Mouse (Mus musculus) stomach, postnatal 0 days (tissue): ENCODE measurements around the gene Fer.

ENCODE experiments used
- CTCF ChIP-seq: IDR thresholded peaks from 2 replicates; pipeline ENCODE4 v1.5.1; 2016; ENCODE audit warnings: antibody characterized with exemption, low read depth, mild to moderate bottlenecking, moderate library complexity
- EP300 ChIP-seq: optimal IDR thresholded peaks from 2 replicates; pipeline ENCODE3; 2016; ENCODE audit warnings: antibody characterized with exemption

DNA sequence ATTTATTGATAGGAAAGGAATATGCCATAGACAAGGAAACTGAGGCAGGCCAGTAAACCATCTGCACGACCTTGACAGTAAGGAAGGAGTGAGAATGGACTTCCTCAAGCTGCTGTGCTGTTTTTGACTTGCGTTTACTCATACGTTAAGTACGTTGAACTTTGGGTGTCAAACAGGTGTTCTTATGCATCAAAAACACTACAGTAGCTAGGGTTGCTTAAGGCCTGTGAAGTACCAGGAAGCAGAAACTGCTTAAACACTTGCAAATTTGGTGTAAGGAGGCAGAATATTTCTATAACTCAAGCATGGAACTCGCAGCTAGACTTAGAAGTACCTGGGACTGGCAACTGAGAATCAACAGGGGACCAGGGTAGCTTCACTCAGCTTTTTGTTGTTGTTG lies 221.9 kb downstream of the Fer start:
- no peak for TF ChIP-seq CTCF
- TF ChIP-seq EP300: no peak
